Mouse (Mus musculus) thymus, postnatal 25 days (tissue): ENCODE data around the gene Mgmt.

Experiments
- DNase-seq: peaks from one replicate; pipeline ENCODE4 v3.0.0; 2022

Gene Mgmt

GRCm38 (mm10) chr7:137064255-137064654 lies 169.8 kb downstream of the Mgmt start:
- DNase-seq = no peak

- DNase-seq = no peak
These were observed 171.0 kb downstream of the Mgmt start for GRCm38 (mm10) chr7:137065408-137065807.

GRCm38 (mm10) chr7:137066211-137066610 lies 171.8 kb downstream of the Mgmt start:
- no peak for DNase-seq

GRCm38 (mm10) chr7:137066997-137067396 lies 172.6 kb downstream of the Mgmt start:
- DNase-seq = no peak

GRCm38 (mm10) chr7:137067758-137068157 lies 173.3 kb downstream of the Mgmt start:
- no peak for DNase-seq

GRCm38 (mm10) chr7:137068796-137069195 lies 174.4 kb downstream of the Mgmt start:
- no peak for DNase-seq

- DNase-seq = no peak
These were observed 175.4 kb downstream of the Mgmt start for GRCm38 (mm10) chr7:137069768-137070167.

- DNase-seq = no peak
These were observed 176.9 kb downstream of the Mgmt start for GRCm38 (mm10) chr7:137071346-137071745.

- no peak for DNase-seq
These were observed 179.5 kb downstream of the Mgmt start for GRCm38 (mm10) chr7:137073878-137074277.

GRCm38 (mm10) chr7:137074324-137074723 lies 179.9 kb downstream of the Mgmt start:
- no peak for DNase-seq

GRCm38 (mm10) chr7:137075301-137075700 lies 180.9 kb downstream of the Mgmt start:
- DNase-seq = no peak

GRCm38 (mm10) chr7:137080171-137080570 lies 185.8 kb downstream of the Mgmt start:
- no peak for DNase-seq

GRCm38 (mm10) chr7:137082171-137082570 lies 187.8 kb downstream of the Mgmt start:
- DNase-seq = no peak

GRCm38 (mm10) chr7:137084651-137085050 lies 190.2 kb downstream of the Mgmt start:
- DNase-seq = no peak

GRCm38 (mm10) chr7:137085969-137086606 lies 191.7 kb downstream of the Mgmt start:
- DNase-seq = no peak

- no peak for DNase-seq
These were observed 192.7 kb downstream of the Mgmt start for GRCm38 (mm10) chr7:137087136-137087535.

- no peak for DNase-seq
These were observed 193.7 kb downstream of the Mgmt start for GRCm38 (mm10) chr7:137088141-137088540.

GRCm38 (mm10) chr7:137094551-137094950 lies 200.1 kb downstream of the Mgmt start:
- no peak for DNase-seq

GRCm38 (mm10) chr7:137095702-137096101 lies 201.3 kb downstream of the Mgmt start:
- no peak for DNase-seq

GRCm38 (mm10) chr7:137099766-137100165 lies 205.4 kb downstream of the Mgmt start:
- DNase-seq = no peak

- DNase-seq = no peak
These were observed 208.3 kb downstream of the Mgmt start for GRCm38 (mm10) chr7:137102606-137103195.

GRCm38 (mm10) chr7:137112101-137112500 lies 217.7 kb downstream of the Mgmt start:
- DNase-seq = no peak

- no peak for DNase-seq
These were observed 221.8 kb downstream of the Mgmt start for GRCm38 (mm10) chr7:137116246-137116645.

- DNase-seq = no peak
These were observed 226.9 kb downstream of the Mgmt start for GRCm38 (mm10) chr7:137121243-137121858.
